Mouse (Mus musculus) layer of hippocampus, adult 9-10 months (tissue): ENCODE results near the gene Fam114a1.
A peak's percentile ranks its signal among the peaks of the same experiment; 100 is the strongest.

Experiments
- DNase-seq: peaks from one replicate; pipeline ENCODE4 v3.0.0; 2022; ENCODE audit warnings: low spot score

Fam114a1 gene

DNA sequence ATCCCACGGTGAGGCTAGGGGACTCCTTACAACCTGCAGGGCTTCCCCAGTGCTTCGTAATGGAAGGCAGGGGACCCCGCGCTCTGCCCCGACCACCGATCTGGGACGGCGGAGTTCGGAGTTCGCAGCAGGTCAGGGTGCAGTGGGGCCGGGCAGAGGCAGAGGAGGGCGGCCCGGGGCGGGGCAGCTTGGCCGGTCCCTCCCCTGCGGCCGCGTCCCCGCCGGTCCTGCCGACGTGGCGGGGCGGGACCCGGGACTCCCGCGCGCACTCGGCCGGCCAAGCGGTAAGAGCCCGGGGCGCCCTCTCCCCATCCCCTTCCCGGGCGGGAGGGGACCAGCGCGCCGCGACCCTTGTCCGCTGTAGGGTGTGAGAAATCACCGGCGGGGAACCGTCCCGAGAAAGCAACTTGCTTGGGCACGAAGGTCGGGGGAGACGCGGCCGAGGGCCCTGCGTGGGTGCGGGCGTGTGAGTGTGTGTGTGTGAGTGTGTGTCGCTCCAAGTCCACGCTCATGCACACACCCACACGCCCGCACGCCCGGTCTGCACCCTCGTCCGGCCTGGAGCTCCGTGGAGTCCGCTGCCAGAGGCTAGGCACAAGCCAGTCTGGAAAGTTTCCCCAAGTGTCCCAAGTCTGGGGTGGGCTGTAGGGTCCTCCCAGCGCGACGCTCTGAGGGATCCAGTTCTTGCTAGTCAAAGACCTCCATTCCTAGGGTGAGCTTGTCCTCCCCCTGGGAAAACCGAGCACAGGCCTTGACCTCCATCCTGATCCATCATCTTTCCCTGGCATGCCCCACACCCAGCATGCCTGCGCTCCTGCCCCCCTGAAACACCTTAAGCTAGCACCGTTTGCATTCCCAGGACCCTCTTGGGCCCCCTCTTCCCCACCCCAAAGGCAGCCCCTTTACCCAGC is at the start of gene Fam114a1:
Fam114a1 (plus strand) TSS at position 211 of the 911 bp plus-strand sequence.
- DNase-seq, result no peak

DNA sequence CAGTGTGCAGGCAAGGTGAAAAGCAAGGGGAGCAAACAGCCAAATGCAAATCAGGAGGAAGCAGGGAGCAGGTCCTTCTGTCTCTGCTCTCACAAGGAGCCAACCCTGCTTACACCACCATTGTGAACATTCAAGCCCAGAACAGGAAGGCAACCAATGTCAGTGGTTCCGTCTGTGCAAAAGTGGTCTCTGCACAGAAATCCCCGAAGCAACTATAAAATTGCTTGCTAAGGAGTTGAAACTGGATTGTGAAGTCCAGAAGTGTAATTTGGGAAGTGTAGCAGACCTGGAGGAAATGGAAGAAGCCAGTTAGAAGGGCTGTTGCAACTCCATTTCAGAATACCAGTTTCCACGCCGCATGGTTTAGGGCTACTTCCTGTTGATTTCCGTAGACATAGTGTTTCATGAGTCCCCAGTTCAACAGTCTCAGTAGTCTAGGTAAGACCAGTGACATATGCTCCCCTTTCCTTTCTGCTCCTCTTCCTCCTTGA is 46.9 kb upstream of the Fam114a1 start:
- peak; percentile 7 for DNase-seq

DNA sequence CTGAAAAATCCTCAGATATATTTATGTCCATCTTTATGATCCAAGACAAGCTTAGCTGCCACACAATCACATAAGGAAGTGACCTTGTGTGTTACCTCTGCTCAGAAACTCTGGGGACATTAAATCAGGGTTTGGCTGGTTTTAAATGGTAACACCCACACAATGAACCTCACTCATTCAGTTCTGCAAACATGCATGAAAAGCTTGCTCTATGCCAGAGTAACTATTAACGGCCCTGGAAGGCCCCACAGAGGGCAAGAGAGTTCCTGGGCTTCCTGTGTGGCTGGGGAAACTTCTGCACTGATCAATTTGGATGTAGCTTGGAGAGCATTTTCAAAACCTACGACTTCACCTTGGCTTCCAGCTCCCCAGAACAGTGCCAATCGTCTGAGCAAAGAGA is 37.7 kb upstream of the Fam114a1 start:
- DNase-seq, result no peak

DNA sequence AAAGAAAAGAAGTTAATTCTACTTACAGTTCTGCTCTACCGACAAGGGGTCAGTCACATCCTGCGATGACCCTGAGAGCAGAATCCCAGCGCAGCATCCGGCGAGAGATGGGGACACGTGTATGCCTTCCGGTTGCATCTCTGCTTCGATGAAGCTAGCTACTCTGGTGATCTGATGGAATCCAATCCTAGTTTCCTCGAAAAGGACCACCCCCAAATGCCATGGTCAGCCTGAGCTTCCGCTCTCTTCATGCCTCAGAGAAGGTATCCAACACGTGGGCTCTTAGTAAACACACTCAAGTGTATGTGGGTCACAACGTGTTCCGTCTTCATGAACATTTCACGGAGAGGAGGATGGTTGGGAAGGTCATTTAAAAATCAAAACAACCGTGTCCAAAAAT is 37.1 kb upstream of the Fam114a1 start:
- no peak for DNase-seq

DNA sequence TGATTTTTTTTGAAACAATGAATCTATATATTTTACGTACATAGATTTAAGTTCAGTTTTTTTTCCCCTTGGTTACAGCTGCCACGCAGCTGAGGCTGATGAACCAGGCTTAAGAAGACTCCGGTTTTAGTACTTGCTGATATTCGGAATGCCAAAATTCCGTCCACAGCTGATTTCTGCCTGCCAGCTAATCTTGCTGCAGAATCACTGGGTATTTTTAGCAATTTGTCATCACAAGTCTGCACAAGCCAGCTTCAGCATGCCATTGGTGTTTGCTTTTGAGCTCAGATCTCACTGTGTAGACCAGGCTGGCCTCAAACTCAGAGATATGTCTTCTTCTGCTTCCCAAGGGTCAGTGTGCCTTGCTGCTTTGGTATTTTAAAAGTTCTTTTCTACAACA is 18.4 kb upstream of the Fam114a1 start:
- DNase-seq, result no peak

DNA sequence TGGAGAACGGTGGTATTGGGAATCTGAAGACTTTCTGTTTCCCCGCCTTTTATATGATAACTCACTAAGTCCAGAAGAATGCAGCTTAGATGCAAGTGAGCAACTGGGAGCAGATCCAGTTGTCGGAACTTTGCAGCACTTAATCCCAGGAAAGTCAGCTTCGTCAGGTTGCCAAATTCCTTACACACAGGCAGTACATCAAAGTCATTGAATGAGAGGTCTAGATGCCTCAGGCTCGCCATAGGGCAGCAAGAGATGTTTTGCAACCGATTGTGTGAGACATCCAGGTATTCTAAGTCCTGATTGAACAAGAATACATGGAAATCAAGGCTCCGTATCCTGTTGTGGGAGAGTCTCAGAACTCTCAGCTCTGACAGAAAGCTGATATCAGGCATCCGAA is 14.9 kb upstream of the Fam114a1 start:
- DNase-seq, result no peak

DNA sequence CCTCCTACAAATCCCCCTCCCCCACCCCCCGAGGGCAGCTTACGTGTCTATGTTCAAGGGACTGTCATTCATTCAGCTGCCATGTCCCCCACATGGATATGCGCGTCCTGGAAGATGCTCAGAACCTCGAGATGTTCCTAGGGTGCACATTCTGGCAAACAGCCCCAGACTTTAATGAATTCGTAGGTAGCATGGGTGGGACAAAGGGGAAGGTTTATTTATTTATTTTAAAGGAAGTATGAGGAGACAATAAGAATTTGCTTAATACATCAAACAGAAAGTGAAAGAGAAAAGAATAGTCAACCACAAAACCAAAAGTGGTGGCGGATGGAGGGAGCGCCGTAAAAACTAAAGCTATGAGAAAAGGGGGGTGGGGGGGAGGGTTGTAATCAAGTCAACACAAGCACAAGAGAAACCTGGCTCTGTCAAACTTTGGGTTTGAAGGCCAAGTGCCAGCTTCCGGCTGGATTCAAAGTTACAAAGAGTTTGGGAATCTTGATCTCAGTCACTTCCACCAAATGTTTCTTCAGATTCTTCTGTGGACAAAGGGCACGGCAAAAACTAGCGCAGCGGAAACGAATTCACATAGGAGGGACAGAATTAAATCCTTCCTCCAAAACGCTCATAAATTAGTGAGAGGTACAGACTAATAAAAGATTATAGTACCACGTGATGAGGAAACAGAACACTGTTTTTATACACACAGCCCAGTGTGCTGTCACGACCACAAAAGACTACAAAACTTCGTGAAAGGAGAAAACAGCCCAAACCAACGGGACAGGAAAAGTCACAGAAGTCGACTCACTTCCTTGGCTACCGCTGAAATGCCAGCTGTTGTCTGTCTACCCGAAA is 10.7 kb upstream of the Fam114a1 start:
- no peak for DNase-seq

DNA sequence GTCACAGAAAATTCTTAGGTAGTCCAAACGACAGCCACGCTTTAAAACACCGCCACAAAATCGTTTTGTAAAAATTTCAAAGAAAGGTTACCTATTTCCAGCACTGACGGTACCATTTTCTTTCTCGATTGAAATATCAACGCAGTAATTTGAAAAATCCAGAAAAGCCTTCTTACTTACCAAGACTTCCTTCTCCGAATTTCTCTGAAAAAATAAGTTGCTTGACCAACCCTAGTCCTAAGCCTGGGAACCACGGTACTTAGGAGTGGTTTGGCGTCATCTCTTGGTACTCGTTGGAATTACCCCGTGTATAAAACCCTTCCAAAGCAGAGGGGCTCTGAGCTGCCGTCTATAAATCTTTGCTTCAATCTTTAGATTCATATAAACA is 10.0 kb upstream of the Fam114a1 start, which contains the start of gene Tlr6:
Tlr6 (minus strand) TSS at position 255 of the 388 bp plus-strand sequence.
- DNase-seq, result no peak

DNA sequence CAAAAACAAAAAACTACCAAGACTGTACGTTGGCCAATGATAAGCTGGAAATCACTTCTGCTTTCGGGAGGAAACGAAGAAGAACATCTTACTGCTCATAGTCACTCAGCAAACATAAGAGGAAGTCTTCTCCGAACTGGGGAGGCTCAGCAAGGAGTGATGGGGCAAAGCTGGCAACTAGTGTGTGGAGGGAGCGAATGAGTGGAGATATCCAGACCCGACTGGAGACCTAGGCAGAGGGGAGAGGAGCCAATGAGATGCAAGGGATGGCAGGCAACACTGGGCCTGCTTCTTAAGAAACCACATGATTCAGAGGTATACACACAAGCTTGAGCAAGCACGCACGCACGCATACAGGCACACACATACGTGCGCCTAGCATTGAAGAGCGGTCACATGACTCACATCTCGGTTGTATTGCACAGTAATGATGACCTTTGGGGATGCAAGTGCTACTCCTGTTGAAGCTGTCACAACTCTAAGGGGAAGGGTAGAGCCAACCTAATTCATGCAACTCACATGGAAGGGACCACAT is 8.9 kb upstream of the Fam114a1 start:
- no peak for DNase-seq

DNA sequence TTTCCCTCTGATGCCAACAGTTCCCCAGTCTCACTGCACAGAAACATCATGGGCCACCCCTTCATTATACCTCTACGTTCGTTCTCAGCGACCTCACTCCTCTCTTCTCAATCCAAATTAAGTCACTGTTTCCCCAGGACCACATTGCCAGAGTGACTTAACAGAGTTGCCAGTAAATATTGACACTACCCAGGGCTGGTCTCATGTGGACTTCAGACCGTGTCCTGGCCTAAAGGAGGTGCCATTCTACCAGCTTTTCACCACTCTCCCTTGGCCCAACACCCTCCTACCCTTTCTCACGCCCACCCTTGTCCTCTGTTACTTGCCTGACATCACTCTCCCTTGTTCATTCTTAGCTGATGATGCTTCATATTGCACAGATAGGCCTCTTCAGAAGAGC is 6.6 kb upstream of the Fam114a1 start:
- DNase-seq, result no peak

DNA sequence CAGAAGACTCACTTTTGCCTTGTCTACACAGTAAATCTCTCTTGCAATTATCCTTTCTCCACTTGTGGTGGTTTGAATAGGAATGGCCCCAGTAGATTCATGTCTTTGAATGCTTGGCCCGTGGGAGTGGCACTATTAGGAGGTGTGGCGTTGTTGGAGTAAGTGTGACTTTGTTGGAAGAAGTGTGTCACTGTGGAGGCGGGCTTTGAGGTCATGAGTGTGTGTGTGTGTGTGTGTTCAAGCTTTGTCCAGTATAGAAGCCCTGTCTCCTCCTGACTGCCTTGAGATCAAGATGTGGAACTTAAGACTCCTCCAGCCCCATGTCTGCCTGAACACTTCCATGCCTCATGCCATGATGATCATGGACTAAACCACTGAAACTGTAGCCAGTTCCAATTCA is 6.1 kb upstream of the Fam114a1 start:
- no peak for DNase-seq

DNA sequence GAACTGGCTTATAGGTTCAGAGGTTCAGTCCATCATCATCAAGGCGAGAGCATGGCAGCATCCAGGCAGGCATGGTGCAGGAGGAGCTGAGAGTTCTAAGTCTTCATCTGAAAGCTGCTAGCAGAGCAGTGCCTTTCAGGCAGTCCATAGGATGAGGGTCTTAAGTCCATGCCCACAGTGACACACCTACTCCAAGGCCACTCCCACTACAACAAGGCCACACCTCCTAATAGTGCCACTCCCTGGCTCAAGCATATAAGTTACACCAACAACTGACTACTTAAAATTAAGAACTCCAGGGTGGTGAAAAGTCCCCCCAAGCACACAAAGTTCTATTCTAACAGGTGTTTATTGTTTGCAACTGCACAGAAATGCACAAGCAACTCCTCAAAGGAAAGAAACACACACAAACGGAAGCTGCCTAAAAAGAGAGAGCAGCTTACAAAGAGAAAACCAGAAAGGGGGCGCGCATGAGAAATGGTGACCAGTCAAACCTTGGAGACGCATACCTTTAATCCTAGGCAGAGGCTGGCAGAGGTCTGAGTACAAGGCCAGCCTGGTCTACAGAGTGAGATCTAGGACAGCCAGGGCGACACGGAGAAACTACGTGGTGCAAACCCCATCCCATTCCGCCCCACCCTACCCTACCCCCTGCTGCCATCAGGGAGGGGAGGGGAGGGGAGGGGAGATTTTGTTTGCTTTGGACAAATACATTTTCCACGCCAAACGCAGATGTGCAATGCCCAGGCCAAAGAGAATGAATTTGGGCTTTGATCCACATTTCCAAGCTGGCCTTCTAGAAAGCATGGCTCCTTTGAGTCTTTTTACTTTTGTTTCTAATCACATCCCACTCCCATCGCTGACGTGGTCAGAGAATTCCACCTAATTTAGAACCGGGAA is 660 bp upstream of the Fam114a1 start:
- no peak for DNase-seq

DNA sequence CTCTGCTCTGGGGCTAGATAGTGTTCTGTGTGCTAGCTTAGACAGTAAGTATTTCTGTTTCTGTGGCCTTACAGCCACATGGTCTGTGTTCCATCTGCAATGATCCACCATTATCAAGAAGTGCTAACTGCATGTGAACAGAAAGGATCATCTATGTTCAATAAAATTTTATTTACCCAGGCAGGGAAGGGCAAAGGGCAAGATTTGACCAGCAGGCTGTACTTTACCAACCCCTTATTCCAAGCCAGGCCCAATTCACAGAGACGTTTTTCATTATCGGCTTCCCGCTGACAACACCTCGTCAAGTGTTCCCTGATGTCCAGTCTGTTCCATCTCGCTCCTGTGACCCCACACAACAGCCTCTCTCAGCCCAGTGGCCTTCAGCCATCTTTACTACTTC is 5.2 kb downstream of the Fam114a1 start:
- no peak for DNase-seq

DNA sequence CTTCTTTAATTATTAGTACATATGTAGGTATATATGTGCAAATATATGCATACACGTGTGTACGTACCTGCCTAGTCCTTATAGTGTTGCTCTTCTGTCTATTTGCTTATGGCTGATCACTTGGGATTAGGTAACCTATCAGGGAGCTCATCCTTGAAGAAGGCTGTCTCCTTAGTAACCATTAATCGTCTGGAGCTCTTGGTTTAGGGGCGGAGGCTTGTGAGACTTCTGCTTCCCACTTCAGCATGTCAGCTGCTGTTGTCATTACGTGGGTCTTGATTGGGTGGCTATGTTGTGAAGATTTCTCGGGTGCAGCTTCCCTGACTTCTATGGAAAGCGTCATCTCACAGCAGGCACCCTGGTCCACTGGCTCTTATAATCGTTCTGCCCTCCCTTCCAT is 7.3 kb downstream of the Fam114a1 start:
- DNase-seq, result no peak

DNA sequence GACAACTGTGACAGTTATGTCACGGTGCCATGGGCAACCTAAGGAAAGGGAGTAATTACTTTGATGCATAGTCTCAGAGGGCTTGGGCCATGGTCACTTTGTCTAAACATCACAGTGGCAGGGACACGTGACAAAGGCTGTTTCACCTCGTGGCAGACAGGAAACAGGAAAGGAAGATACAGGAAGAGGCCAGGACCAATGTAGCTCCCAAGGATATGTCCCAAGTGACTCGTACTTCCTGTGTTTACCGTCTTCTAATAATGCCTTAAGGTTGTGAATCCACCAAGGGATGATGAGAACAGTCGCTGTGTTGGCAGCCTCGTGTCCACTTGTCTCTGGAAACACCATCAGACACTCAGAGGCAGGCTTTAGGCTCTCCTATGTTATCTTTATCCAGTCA is 16.1 kb downstream of the Fam114a1 start:
- DNase-seq, result no peak

DNA sequence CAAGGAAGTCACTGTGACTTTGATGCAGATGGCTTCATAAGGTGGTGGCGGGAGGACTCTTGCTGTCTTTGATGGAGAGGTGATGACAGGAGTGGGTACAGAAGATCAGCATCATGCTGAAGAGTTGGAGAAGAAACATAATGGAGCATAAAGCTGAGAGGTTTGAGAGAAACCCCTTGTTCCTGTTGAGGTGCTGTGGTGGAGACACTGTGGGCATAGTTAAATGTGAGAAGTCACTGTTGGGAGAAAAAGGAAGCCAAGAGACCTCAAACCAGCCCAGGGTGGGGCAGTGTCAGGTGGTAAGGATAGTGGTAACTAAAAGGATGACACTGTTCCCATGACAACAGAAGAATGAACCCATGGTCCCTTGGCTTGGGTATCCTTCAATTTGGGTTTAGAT is 20.1 kb downstream of the Fam114a1 start:
- DNase-seq, result no peak

DNA sequence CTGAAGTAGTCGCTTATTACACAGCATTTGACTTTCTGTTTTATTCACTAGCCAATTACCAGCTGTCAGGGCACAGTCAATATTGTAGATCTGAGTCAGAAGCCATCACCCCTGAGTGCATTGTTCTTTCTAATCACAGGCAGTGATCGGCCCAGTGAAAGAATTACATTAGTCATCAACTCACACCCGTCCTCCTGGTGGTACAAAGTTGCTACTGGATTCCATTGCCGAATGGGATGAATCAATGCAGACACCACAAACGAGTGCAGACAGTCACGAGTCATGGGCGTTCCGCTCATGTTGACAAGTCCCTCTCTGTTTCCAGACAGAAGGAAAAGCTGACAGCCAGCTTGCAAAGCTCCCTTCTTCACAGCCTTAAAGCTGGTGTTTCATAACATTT is 22.7 kb downstream of the Fam114a1 start:
- no peak for DNase-seq

DNA sequence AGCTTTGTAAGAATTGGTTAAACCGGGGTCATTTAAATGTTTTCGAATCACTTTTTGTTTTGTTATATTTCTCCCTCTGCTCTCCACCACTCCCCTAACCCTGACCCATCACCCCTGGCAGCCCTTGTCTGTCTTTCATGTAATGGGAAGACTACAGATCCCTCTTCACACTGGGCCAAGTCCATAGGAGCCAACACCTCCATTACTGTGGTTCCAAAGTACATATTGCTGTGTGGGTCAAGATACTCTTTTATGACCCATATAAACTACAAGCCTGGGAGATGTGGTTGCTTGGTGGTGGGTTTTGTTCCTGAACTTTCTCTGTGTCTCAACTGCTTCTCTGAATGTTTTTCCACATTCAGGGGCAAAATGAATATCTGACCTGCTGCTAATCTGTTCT is 25.5 kb downstream of the Fam114a1 start:
- no peak for DNase-seq

DNA sequence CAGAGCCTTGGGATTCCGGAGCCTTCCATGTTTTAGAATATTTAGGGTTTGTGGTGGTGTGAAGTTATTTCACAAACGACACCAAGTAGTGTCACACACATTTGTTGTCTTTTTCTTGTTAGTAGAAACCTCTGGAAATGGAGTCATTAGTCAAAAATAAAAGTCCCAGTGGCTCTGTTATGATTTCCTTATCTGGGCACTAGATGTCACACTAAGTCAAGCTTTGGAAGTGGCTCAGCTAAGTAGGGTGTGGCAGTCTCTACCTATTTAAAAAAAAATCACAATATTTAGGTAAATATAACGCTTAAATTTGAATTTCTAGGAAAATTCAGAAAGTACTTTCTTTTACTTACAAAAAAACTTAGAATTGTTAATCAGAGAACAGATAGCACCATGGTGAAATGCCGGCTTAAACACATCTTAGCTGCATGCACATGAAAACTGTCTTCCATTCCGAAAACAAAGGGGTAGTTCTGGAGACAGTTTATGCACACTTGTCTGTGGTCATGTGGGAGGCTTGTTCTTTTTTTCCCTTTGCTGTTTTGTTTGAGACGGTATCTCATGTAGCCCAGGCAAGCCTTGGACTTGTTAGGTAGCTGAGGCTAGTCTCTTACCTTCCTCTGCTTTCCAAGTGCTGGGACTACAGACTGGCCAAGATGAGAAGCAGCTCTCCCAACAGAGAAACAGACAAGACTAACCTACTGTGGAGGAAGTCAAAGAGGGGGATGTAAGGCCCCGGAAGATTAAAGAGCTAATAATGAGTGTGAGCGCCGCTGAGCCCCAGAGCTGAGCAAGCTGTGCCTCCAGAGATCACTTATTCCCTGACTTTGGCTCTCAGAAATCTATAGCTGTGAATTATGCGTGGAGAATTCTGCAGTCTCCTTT is 33.3 kb downstream of the Fam114a1 start:
- no peak for DNase-seq

DNA sequence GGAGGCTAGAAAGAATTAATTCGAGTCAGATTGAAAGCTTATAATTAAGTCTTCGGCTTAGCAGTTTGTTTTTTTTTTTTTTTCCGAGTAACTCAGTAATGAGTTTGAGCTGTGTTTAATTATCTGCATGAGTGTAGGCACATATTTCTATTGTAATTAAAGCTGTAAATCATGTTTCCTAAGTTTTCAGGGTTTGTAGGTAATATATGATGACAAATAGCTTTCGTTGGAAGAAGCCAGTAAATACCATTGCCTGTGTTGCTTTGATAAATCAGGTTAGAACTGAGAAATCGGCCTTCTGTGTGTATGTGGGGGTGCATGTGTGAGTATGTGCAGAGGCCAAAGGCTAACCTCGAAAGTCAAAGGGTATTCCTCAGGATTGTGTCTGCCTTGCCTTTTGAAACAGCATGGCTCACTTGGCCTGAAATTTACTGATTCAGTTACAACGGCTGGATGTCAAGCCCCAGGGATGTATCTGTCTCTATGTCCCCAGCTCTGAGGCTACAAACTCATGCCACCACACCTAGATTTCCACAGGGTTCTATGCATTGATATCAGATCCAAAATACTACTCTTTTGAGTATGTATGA is 34.2 kb downstream of the Fam114a1 start:
- no peak for DNase-seq
